Mouse (Mus musculus) heart, postnatal 0 days (tissue): ENCODE measurements around the gene Srsf10.

ENCODE experiments used
- CTCF ChIP-seq: IDR thresholded peaks from 2 replicates; pipeline ENCODE4 v1.5.1; 2016; ENCODE audit warnings: antibody characterized with exemption, control low read depth, low read depth
- EP300 ChIP-seq: IDR thresholded peaks from 2 replicates; pipeline ENCODE4 v1.6.1; 2016; ENCODE audit warnings: antibody characterized with exemption, low read depth

DNA sequence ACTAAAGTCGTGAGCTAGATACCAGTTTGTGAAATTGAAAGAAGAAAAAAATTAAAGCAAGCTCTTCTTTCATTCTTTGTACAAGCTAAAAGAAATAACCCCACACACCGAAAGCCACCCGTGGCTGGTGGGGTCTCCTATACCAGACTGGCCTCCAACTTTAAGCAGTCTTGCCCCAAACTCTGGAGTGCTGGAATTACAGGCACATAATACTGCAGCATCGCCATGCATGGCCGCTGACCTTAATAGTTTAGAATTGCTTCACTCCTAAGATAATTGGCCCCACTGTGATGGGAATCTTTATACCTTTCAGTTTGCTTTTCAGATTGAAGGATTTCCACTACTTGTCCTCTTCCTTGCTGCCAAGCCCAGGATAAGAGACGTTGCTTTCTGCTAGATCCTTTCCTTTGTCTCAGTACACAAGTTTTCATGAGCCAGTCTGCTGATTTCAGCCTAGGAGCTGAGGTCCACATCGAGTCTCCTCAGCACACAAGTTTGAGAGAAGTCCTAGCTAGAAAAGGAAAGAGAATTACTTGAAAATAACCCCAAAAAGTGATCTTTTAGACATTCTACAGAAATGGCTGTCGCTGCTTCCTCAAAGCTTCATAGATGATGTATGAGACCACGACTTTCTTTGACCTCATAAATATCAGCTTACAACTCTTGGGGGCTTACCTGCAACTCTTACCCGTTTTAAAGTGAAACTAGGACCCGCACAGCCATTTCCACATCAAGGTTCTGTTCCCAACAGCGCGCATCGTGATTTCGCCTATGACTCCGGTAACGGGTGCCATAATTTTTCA, 17.2 kb downstream of the Srsf10 start:
- TF ChIP-seq CTCF (no peak), EP300 (no peak)
